Mouse (Mus musculus): ENCODE measurements around the gene Dclk1.
A peak's percentile ranks its signal among the peaks of the same experiment; 100 is the strongest.
"Not testable (repeated sequence)": the region's sequence is repeated elsewhere in the genome, so short reads cannot be mapped to it uniquely, and the experiment has no call there.

Dclk1 gene

DNA sequence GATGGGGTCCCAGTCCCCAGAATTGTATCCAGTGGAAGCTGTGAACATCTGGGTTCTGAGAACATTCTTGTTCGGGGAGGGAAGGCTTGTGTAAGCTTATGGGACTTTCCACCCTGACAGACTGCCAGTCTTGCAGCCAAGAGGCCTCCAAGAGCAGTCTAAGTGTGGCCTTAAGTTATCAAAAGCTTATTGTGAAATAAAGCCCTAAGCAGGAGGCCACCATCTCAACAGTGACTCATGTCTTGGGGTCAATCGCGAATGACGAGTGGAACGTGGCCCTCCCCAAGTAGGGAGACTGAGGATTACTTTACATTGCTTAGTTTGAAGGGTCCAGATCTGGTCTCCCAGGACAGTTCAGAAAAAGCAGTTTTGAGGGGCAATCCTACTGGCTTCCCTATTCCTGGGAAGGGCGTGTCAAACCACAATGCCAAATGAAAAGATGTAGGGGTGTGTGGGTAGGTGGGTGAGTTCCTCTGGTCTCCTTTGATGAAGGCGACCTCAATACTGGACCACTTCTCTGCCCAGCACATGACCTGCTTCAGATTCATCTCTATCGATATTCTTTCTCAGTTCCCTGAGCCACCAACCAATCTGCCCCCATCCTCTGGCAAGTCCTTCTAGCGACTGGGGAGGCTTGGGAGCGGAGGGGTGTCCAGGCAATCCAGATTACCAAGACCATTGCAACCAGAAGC lies at the start of gene Dclk1:
Dclk1 (plus strand) TSS at position 635 of the 692 bp plus-strand sequence.
- no peak for DNase-seq

DNA sequence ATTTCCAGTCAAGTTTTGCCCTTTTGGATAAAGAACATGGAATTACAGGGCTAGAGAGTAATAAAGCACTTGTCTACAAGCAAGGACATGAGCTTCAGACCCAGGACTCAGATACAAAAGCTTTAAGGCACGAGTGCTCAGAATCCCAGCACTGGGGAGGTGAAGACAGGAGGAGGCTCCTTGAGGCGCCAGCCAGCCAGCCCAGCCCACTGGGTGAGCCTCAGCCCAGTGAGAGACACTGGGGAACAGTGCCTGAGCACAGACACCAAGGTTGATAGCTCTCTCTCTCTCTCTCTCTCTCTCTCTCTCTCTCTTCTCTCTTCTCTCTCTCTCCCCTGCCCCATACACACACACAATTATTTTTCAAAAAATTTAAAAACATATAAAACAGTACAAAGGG lies 48.8 kb upstream of the Dclk1 start:
- DNase-seq = no peak

DNA sequence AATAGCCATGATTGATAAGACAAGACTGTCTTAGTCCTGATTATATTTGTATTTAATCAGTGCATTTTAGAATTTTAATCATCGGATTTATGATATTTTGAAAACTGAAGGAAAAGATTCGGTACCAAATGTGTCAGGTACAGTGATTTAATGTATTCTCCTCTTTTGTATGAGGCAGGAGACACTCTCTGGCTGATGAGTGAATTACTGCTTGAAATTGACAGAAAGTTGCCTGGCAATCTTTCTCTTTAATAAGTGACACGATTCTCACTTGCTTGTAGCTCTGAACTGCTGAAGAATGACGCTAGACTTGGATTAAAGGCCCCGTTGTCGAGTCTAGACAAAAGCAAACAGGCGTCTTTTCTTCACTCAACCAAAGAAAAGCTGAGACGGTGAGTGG lies 47.4 kb upstream of the Dclk1 start:
- DNase-seq = no peak

DNA sequence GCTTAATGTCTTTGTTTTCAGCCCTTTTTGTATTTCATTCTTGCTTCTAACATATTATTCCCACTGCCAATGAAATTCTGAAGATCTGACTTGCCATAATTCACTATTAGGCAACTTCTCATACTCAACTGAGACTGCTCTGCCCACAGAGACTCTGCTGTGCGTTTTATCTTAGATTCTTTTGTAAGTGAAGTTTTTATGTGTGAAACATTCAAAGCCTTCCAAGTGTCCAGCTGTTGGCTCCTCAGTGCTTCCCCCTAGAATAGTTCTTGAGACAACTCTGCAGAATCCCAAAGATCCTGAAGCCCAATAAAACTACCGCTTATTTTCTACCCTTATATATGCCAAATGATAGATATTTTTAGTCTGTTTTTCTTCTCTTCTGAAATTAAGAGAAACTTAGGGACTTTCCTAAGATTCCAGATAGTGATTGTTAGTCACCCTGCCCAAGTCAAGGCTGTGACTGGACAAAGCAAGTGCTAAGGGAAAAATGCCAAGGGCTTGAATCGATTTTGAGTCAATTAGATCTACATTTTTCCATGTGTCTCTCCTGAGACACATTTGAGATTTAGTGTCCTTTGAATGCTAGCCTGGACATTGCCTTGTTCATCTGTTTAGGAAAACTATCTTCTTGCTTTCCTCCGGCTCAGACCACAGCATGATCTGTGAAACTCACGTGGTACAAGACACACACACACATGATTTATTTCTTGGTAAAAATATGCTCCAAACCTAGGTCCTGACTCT lies 46.4 kb upstream of the Dclk1 start:
- no peak for DNase-seq

DNA sequence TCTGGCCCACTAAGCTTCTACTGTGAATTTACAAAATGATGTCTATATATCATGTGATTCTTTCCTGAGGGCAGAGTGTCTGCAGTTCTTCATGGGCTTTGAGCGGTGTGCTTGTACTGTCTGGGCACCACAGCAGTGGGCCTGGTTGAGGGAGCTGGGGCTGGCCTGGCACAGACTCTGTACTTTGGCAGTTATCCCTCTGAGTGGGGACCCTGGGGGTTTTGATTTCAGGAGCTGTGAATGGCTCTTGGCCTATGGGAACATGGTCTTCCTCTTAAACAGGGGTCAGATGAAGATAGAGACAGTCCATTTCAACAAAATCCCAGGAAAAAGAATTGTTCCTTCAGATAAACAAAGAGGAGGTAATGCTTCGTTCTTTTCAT lies 45.8 kb upstream of the Dclk1 start:
- DNase-seq = no peak

DNA sequence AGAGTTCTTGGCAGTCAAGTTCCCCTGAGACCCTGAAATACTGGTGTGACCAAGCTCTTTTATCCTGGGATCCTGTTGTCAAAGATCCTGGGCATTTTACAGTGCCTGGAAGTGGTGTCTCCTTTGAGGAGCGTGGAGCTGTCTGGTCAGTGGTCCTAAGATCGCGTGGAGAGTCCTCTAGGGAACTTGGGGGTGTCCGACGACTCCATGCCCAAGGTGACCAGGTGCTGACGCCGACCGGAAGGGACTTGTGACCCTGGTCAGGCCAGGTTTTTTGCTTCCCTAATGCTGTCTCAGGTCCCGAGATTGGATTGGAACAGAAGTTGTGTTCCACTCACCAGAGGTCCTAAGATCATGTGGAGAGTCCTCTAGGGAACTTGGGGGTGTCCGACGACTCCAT lies 38.5 kb upstream of the Dclk1 start:
- not testable (repeated sequence) for DNase-seq

DNA sequence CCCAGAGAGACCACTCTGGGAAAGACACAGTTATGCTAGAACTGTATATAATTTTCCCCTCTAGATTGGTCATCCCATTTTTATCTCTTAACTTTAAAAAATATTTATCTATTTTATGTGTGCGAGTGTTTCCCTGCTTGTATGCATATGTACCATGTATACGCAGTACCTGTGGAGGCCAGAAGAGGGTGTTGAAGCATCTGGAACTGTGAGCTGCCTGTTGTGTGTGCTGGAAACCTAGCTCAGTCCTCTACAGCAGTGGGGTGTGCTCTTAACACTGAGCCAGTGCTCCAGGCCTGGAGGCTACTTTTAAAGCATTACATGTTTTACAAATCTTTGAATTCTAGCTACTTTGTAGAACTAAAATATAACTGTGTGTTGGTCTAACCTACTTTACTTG lies 35.8 kb upstream of the Dclk1 start:
- DNase-seq = no peak

DNA sequence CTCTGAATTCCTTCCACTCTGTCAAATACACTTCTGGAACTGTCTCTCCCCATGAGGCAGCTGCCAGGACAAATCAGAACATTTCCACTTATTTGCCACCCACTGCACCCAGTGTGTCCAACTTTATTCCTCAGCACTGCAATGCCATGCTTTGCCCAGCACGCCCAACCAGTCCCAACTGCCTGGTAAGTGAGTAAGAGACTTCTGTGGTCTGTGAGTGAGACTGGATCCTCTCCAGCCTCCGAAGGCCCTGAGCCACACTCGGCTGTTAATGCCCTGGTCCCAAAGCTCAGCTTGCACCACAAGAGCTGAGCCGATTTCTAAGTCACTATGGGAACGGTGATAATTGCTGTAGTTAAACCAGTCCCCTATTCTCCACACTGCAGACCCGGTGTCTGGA lies 34.5 kb upstream of the Dclk1 start:
- DNase-seq = no peak

GRCm38 (mm10) chr3:55212254-55212653 lies 29.9 kb upstream of the Dclk1 start:
- no peak for DNase-seq

DNA sequence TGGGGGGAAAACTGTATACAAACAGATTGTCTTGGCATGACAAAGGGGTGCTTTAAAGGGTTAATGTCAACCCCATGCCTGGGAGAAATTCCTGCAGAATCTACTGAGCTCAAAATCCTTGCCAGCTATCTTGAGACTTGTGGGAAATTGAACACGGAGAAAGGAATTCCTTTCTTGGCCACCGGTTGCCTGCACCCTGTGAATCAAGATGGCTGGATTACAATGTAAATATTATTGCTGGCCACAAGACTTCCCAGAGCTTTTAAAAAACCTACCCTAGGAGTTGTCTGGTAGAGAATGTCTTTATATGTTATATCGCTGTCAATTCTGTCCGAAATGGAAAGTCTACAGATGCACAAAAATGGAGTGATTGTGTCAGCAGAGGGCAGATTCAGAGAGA lies 28.4 kb upstream of the Dclk1 start:
- DNase-seq = no peak

GRCm38 (mm10) chr3:55214413-55214812 lies 27.8 kb upstream of the Dclk1 start:
- DNase-seq = no peak

DNA sequence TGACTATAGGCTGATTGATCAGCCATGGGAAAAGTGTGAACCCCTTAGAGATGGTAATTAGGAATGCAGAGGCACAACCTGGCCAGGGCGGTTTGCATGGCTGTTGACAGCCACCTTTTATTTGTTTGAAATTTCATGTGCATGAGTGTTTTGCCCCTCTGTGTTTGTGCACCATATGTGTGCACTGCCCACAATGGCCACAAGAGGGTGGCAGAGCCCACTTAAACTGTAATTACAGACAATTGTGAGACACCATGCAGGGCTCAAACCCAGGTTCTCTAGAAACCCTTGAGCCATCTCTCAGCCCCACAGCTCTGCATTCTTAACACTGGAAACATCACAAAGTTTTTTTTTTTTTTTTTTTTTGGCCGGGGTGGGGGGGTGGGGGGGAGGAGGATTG lies 19.7 kb upstream of the Dclk1 start:
- no peak for DNase-seq

DNA sequence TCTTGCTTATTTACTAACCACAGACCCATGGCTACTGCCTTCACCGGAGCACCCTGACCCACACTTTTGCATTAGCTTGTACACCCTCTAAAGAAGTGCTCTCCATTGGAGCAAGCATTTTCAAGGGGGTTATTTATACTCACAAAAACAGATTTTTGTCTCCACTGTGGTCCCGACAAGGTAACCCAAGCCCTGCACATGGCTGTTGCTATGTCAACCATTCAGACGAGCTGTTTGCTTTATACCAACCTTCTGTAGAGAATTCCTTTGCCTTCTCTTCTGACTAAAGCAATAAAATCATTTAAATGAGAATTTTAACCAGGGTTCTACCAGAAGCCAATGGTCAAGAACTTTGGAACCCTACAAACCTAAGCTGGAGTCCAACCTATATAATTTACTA lies 18.3 kb upstream of the Dclk1 start:
- DNase-seq = no peak

DNA sequence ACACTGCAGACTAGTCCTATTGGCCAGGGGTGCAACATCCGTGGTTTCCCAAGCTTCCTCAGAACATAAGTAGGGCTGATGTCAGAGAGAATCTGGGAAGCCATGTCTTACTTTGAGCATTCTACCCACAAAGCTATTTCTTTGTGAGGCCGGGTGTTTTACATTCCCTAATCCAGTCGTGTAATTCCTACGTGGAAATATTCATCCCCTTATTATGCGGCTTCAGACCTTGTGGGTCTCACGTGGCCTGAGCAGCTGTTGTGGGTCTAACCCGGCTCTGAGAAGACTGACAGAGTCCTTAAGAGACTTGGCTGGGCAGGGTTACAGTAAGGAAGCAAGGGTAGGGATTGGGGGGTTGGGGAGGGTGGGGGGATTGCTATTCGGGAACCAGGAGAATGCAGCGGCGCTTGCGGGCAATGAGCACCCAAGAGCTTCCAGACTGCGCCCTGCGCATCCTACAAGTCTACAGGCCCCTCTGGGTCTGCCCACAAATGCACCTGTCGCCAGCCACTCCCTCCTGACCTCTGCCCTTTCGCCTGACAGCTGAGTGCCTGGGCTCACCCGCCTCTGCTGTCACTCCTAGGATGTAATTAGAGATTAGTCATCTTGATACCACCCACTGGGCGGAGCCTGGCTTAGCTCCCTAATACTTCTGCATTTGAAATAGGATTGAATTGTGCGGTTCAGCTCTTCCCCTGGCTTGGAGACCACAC lies 15.5 kb upstream of the Dclk1 start:
- no peak for DNase-seq

DNA sequence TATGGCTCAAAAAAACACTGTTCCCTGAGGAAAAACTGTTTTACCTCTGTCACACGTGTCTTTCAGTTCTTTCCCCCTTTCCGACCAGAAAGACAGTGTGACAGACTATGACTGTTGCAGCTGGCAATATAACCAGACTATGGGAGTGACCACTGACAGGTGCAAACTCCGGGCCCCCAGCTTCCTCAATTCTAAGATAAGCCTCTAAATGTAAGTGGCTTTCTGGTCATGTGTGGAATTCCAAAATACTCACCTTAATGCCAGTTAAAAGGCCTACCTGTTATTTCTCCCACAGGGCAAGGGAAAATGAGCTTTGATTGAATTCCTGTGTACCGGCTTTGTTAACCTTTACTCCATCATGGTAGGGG lies 15.0 kb upstream of the Dclk1 start:
- no peak for DNase-seq

DNA sequence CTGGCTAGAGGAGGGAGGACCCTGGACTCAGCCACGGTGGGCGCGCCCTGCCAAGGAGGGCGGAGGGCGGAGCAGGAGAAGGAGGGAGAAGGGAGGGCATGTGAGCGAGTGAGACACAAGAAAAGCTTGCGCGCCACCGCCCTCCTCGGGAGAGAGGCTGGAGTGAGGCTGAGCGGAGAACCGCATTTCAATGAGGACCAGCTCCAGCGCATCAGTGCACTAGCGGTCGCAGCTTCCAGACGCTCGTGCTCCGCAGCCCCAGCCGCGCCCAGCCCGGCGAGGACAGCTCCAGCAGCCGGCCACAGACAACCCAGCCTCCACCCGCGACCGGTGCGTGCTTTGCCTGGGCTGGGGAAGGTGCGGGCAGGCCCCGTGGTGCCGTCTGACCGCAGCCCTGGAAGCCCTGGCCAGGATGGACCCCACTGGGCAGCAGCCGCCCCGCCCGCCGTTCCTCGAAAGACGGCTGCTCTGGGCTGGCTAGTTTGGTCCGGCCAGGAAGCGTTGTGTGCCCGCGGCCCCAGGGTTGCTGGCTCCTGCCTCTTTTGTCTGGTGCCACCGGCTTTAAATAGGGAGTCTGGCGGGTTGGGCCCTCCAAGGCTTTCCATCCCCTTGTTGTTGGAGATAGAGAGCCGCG lies 375 bp downstream of the Dclk1 start:
- DNase-seq = peak; percentile 4

DNA sequence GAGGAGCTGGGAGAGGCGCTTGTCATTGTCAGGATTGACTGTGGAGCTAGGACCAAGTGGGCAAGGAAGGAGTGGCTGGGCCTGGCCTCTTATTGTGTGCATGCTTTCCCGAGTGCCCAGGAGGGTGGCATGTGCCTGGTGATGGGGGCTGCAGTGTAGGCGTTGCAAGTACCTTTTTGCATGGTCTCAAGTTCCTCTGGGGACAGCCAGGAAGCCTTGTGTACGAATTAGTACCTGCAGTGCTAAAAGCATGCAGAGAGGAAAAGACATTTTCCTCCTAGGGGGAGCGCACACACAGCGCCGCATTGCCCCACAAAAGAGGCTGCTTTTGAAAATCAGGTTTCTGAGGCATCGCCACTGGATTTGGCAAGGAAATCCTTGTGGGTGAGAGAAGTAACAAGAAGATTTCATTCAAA lies 900 bp downstream of the Dclk1 start:
- no peak for DNase-seq

- DNase-seq = no peak
These were observed 1.9 kb downstream of the Dclk1 start for GRCm38 (mm10) chr3:55244087-55244486.

DNA sequence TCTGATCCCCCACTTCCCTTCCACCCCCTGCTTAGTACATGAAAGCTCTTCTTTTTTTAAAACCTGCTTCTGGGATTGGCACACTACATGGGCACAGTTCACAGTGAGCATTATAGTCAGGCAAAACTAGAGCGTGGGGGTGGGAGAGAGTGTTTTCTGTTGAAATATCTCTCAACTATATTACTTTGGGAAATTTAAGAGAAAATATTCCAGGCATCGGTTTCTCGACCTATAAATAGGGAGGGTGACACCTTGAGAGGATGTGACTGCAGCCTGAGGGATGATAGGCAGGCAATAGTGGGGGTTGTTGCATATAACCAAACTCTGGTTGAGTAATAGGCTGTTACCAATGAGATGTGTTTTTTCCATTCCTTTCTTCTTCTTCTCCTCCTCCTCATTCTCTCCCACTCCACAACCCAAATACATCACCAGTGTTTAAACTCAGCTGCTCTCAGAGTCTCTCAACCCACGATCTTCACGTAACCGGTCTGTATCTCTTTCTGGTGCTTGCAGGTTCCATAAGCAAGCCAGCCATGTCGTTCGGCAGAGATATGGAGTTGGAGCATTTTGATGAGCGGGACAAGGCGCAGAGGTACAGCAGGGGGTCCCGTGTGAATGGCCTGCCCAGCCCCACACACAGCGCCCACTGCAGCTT lies 4.6 kb downstream of the Dclk1 start:
- DNase-seq = no peak

DNA sequence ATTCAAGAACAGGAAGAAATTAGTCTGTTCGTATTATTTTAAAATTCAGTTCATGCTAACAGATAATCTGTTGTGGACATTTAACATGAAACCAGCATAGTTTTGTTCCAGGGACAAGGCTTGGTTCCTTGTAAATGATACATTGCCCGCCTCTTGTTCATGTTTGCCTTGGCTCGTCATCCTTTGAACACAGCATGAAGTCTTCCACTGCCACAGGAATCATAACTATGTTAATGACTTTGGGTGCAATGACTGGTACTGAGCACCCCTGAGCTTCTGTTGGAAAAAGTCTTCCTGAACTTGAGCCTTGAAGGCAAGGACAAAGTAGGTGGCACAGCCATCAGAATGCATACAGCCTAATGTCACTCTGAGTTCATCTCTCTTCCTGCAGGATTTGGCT lies 5.9 kb downstream of the Dclk1 start:
- no peak for DNase-seq

DNA sequence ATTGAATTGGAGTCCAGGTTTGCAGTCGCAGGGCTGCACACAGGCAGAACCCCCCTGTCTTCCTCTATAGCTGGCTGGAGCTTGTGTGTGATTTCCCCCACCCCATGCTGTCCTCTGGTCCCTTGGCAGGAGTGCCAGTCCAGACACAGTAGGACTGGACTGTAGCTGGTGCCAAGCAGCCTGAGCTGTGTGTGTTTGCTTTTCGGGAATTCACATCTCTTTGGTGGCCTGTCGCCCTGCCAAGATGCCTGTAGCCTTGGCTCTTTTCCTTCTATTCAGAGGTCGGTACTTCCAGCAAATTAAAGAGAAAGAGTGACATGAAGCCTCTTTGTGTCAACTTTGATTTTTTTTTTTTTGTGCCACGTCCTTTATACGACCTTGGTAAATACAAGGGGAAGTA lies 6.3 kb downstream of the Dclk1 start:
- DNase-seq = peak; percentile 11

GRCm38 (mm10) chr3:55250631-55251030 lies 8.5 kb downstream of the Dclk1 start:
- no peak for DNase-seq

DNA sequence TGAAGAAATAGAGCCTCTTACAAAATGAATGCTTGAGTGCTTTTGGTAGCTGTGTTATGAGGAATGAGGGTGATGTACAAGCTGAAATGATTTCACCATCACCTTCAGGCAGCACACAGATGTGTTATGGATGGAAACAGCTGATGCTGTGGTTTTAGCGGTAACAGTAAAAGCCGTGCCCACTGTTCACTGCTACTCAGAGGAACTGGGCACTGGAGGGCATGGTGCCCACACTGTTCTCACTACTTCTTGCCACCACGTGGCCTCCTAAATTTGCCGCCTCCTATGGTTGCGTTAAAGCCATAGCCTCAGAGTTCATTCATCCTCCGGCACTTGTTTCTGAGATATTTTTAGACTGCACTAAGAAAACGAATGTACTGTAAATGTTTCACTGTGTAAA lies 18.0 kb downstream of the Dclk1 start:
- DNase-seq = no peak

All from kidney, adult 9 months (tissue).